Mouse (Mus musculus): ENCODE measurements around the gene Tfe3. TPM values are rescaled to one million over a fixed set of nuclear protein-coding genes. Genes with fewer than 3 reads are reported as not detected.

Tfe3 gene
- 19.0 TPM for polyA plus RNA-seq (2014; fragmentation: Illumina TruSeq; extraction: RNeasy Lipid Tissue Mini Kit (QIAGEN cat#74804); ENCODE audit: insufficient read depth, low read depth, low replicate concordance)

DNA sequence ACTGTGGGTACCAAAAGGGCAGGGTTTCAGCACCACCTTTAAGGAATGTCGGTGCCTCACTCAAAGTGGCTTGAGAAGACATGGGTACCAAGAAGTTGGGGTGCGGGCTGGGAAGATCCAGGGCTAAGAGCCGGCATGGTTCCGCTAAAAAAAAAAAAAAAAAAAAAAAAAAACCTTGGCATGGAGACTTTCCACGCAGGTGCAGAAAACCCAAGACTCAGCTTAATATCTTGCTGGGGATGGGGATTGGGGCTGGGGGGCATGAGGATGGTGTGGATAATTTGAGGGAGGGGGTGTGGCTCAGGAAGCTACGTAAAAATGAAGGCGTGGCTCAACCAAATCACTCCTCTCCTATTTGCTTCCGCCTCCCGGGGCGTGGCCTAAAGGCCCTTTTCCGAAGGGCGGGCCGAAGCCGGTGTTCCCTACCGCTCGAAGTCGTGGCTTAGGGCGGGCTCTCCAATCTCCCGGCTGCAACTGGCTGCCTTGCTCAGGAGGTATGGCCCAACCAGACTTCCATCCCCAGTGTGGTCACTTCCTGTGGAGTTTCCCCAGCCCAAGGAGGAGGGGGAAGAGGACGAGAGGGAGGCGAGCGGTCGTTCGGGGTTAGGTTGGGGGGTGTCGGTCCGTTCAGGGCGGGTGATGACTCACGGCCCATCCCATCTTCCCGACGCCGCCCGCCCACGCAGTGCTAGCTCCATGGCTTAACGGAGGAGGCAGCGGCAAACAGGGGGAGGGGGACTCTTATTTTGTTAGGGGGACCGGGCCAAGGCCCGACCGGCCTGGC lies at the start of gene Tfe3:
Gene Tfe3, plus strand, starts transcription at position 424 of the 784 bp plus-strand sequence.

DNA sequence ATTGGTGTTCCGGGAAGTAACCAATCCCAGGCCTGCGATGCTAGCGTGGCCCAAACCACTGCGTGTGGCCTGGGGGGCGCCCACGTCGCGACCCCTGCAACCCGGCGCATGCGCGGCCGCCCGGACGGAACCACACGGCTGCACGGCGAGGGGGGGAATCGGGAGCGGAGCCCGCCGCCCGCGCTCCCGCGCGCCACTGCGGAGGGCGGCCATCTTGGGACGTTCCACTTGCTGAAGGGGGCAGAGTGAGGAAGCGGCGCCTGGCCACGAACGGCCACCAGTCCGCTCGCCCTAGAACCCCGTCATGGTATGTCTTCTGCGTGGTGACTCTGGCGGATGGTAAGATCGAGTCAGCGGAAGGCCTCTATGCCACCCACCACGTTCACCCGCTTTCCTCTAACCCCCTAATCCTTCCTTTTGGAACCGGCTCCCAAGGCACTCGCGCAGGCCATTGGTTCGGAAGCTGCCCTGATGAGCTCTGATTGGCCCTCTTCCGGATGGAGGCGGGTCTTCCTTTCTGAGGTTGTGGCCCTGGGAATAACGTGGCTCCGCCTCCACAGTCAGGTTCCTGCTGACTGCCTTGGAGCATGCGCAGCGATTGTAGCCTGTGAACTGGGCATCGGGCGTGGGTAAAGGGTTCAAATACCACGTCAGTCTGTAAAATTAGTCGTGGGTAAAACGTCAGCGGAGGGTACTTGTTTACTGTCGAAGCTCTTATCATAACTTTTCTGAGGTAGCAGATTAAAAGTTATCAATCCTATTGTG lies 48.0 kb upstream of the Tfe3 start, which contains the start of gene Wdr45:
Gene Wdr45, plus strand, starts transcription at position 199 of the 765 bp plus-strand sequence.

DNA sequence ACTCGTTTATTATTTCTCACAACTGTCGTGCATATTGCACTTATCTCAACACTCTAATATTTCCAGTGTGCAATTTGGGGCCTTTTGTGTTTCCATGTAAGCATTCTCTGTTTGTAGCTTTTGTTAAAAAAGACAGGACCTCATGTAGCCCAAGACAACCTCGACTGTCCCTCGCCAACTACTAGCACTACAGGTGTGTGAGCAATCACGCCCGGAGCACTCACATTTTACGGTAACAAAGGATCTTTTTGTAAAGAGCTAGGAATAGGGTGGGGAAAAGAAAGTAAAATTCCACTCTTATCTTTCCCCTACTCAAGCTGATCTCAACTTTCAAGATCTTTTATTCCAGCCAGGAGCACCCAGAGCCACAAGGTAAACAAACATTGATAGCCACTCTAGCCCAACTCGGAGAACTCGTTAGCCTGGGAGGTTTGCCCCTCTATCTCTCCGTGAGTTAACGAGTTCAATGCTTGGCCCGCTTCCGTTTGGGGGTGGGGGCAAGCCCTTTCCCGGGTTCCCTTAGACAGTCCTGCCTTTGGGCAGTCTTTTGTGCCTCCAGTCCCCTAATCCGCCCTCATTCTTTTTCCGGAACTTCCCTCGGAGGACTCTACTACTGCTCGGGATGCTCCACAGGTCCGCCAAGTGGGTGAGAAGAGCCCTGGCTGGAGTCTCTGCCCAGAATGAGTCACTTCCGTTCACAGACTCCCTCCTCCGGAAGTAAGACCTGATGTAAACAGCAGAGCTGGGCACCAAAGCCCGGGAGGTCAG lies 40.7 kb upstream of the Tfe3 start, which contains the start of gene Gm45208:
Gene Gm45208, plus strand, starts transcription at position 732 of the 768 bp plus-strand sequence.

DNA sequence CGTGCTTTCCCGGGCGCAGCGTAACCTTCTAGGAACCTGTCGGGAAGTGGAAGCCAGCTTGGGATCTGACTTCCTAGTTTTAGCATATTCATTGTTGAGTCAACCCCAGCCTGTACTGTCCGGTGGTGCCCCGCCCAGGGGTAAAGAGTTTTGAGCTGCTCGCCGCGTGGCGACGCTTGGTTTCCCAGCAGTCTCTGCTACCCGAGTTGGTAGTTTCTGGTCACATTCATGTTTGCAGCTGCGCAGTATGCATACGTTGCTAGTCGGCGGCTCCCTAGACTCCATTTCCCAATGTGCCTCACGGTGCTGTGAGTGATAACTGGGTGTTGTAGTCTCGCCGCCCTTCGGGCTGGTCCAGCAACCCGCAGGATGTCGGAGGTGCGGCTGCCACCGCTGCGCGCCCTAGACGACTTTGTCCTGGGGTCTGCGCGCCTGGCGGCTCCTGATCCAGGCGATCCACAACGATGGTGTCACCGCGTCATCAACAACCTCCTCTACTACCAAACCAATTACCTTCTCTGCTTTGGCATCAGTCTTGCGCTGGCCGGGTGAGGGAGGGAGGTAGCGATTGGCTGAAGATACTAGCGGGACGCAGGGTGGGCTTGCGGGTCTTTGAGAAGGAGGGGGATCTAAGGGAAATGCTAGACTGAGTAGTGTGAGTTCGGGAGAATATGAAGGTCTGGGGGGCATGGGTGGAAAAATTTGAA lies 34.0 kb upstream of the Tfe3 start, which contains the start of gene Praf2:
Gene Praf2, plus strand, starts transcription at position 225 of the 707 bp plus-strand sequence.

GRCm38 (mm10) chrX:7750432-7751116 lies 11.8 kb upstream of the Tfe3 start, which contains the start of gene Ccdc120:
Ccdc120 (minus strand) TSS chrX:7750905.

DNA sequence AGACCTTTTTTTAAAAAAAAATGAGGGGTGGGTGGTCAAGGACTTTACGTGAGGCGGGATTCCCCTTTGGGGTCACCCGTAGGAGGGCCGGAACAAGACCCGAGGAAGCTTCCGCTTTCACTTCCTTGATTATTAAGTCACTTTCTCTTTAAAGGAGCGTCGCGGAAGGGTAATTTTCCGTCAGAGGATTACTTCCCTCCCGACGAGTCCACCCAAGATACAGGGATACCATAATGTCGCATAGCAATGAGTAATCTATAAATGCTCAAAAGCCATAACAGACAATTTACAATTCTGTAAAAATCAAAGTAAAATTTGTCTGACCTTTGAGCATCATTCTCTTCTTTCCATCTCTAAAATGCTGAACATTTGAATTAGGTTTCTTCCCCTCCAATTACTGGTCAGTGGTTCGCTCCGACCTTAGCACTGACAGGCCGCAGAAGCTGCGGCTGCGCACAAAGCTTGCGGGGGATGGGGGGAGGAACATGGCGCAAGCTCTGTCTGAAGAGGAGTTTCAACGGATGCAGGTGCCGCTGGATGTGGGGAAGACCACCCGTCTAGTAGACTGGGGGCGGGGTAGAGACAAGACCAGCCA lies 27.3 kb downstream of the Tfe3 start, which contains the start of gene Gripap1:
Gene Gripap1, plus strand, starts transcription at position 224 of the 595 bp plus-strand sequence.

GRCm38 (mm10) chrX:7821865-7822779 lies 59.8 kb downstream of the Tfe3 start, which contains the start of gene Kcnd1:
Kcnd1 (plus strand) TSS chrX:7822289.

Other genes starting within 250 kb of the Tfe3 start
- gene Foxp3, start 188.9 kb upstream of the Tfe3 start, polyA plus RNA-seq (2014; fragmentation: Illumina TruSeq; extraction: RNeasy Lipid Tissue Mini Kit (QIAGEN cat#74804); ENCODE audit: insufficient read depth, low read depth, low replicate concordance) = 0.14 TPM
- 1.2 TPM for gene Ppp1r3f, start 188.3 kb upstream of the Tfe3 start, polyA plus RNA-seq (2014; fragmentation: Illumina TruSeq; extraction: RNeasy Lipid Tissue Mini Kit (QIAGEN cat#74804); ENCODE audit: insufficient read depth, low read depth, low replicate concordance)
- gene Ccdc22, start 157.0 kb upstream of the Tfe3 start, polyA plus RNA-seq (2014; fragmentation: Illumina TruSeq; extraction: RNeasy Lipid Tissue Mini Kit (QIAGEN cat#74804); ENCODE audit: insufficient read depth, low read depth, low replicate concordance) = 11.5 TPM
- 0.08 TPM for gene Cacna1f, start 155.5 kb upstream of the Tfe3 start, polyA plus RNA-seq (2014; fragmentation: Illumina TruSeq; extraction: RNeasy Lipid Tissue Mini Kit (QIAGEN cat#74804); ENCODE audit: insufficient read depth, low read depth, low replicate concordance)
- gene Syp, start 124.1 kb upstream of the Tfe3 start, polyA plus RNA-seq (2014; fragmentation: Illumina TruSeq; extraction: RNeasy Lipid Tissue Mini Kit (QIAGEN cat#74804); ENCODE audit: insufficient read depth, low read depth, low replicate concordance) = 4.0 TPM
- gene Prickle3, start 105.3 kb upstream of the Tfe3 start, polyA plus RNA-seq (2014; fragmentation: Illumina TruSeq; extraction: RNeasy Lipid Tissue Mini Kit (QIAGEN cat#74804); ENCODE audit: insufficient read depth, low read depth, low replicate concordance) = 4.0 TPM
- 161 TPM for gene Plp2, start 91.2 kb upstream of the Tfe3 start, polyA plus RNA-seq (2014; fragmentation: Illumina TruSeq; extraction: RNeasy Lipid Tissue Mini Kit (QIAGEN cat#74804); ENCODE audit: insufficient read depth, low read depth, low replicate concordance)
- gene Magix, start 81.3 kb upstream of the Tfe3 start, polyA plus RNA-seq (2014; fragmentation: Illumina TruSeq; extraction: RNeasy Lipid Tissue Mini Kit (QIAGEN cat#74804); ENCODE audit: insufficient read depth, low read depth, low replicate concordance) = 6.1 TPM
- 18.2 TPM for gene Gpkow, start 65.4 kb upstream of the Tfe3 start, polyA plus RNA-seq (2014; fragmentation: Illumina TruSeq; extraction: RNeasy Lipid Tissue Mini Kit (QIAGEN cat#74804); ENCODE audit: insufficient read depth, low read depth, low replicate concordance)
- gene Wdr45, start 48.2 kb upstream of the Tfe3 start, polyA plus RNA-seq (2014; fragmentation: Illumina TruSeq; extraction: RNeasy Lipid Tissue Mini Kit (QIAGEN cat#74804); ENCODE audit: insufficient read depth, low read depth, low replicate concordance) = 86.4 TPM
- not detected for gene Gm45208, start 40.3 kb upstream of the Tfe3 start, polyA plus RNA-seq (2014; fragmentation: Illumina TruSeq; extraction: RNeasy Lipid Tissue Mini Kit (QIAGEN cat#74804); ENCODE audit: insufficient read depth, low read depth, low replicate concordance)
- 16.3 TPM for gene Praf2, start 34.1 kb upstream of the Tfe3 start, polyA plus RNA-seq (2014; fragmentation: Illumina TruSeq; extraction: RNeasy Lipid Tissue Mini Kit (QIAGEN cat#74804); ENCODE audit: insufficient read depth, low read depth, low replicate concordance)
- 6.8 TPM for gene Ccdc120, start 11.7 kb upstream of the Tfe3 start, polyA plus RNA-seq (2014; fragmentation: Illumina TruSeq; extraction: RNeasy Lipid Tissue Mini Kit (QIAGEN cat#74804); ENCODE audit: insufficient read depth, low read depth, low replicate concordance)
- 20.6 TPM for gene Gripap1, start 27.2 kb downstream of the Tfe3 start, polyA plus RNA-seq (2014; fragmentation: Illumina TruSeq; extraction: RNeasy Lipid Tissue Mini Kit (QIAGEN cat#74804); ENCODE audit: insufficient read depth, low read depth, low replicate concordance)
- gene Kcnd1, start 59.7 kb downstream of the Tfe3 start, polyA plus RNA-seq (2014; fragmentation: Illumina TruSeq; extraction: RNeasy Lipid Tissue Mini Kit (QIAGEN cat#74804); ENCODE audit: insufficient read depth, low read depth, low replicate concordance) = 0.20 TPM
- 30.7 TPM for gene Otud5, start 78.8 kb downstream of the Tfe3 start, polyA plus RNA-seq (2014; fragmentation: Illumina TruSeq; extraction: RNeasy Lipid Tissue Mini Kit (QIAGEN cat#74804); ENCODE audit: insufficient read depth, low read depth, low replicate concordance)
- gene Pim2, start 115.7 kb downstream of the Tfe3 start, polyA plus RNA-seq (2014; fragmentation: Illumina TruSeq; extraction: RNeasy Lipid Tissue Mini Kit (QIAGEN cat#74804); ENCODE audit: insufficient read depth, low read depth, low replicate concordance) = 6.7 TPM
- 24.4 TPM for gene Slc35a2, start 121.5 kb downstream of the Tfe3 start, polyA plus RNA-seq (2014; fragmentation: Illumina TruSeq; extraction: RNeasy Lipid Tissue Mini Kit (QIAGEN cat#74804); ENCODE audit: insufficient read depth, low read depth, low replicate concordance)
- gene Pqbp1, start 136.7 kb downstream of the Tfe3 start, polyA plus RNA-seq (2014; fragmentation: Illumina TruSeq; extraction: RNeasy Lipid Tissue Mini Kit (QIAGEN cat#74804); ENCODE audit: insufficient read depth, low read depth, low replicate concordance) = 63.7 TPM
- 46.0 TPM for gene Timm17b, start 136.8 kb downstream of the Tfe3 start, polyA plus RNA-seq (2014; fragmentation: Illumina TruSeq; extraction: RNeasy Lipid Tissue Mini Kit (QIAGEN cat#74804); ENCODE audit: insufficient read depth, low read depth, low replicate concordance)
- not detected for gene Gm10491, start 145.3 kb downstream of the Tfe3 start, polyA plus RNA-seq (2014; fragmentation: Illumina TruSeq; extraction: RNeasy Lipid Tissue Mini Kit (QIAGEN cat#74804); ENCODE audit: insufficient read depth, low read depth, low replicate concordance)
- not detected for gene Gm10490, start 147.0 kb downstream of the Tfe3 start, polyA plus RNA-seq (2014; fragmentation: Illumina TruSeq; extraction: RNeasy Lipid Tissue Mini Kit (QIAGEN cat#74804); ENCODE audit: insufficient read depth, low read depth, low replicate concordance)
- gene Pcsk1n, start 157.3 kb downstream of the Tfe3 start, polyA plus RNA-seq (2014; fragmentation: Illumina TruSeq; extraction: RNeasy Lipid Tissue Mini Kit (QIAGEN cat#74804); ENCODE audit: insufficient read depth, low read depth, low replicate concordance) = 0.17 TPM
- not detected for gene Eras, start 166.0 kb downstream of the Tfe3 start, polyA plus RNA-seq (2014; fragmentation: Illumina TruSeq; extraction: RNeasy Lipid Tissue Mini Kit (QIAGEN cat#74804); ENCODE audit: insufficient read depth, low read depth, low replicate concordance)
- gene Hdac6, start 185.3 kb downstream of the Tfe3 start, polyA plus RNA-seq (2014; fragmentation: Illumina TruSeq; extraction: RNeasy Lipid Tissue Mini Kit (QIAGEN cat#74804); ENCODE audit: insufficient read depth, low read depth, low replicate concordance) = 3.4 TPM
- 0.48 TPM for gene Gata1, start 215.5 kb downstream of the Tfe3 start, polyA plus RNA-seq (2014; fragmentation: Illumina TruSeq; extraction: RNeasy Lipid Tissue Mini Kit (QIAGEN cat#74804); ENCODE audit: insufficient read depth, low read depth, low replicate concordance)

All from lung, adult 10 weeks (tissue).